Mouse (Mus musculus): ENCODE measurements around the gene Slc25a38.
"Not testable (repeated sequence)": the region's sequence is repeated elsewhere in the genome, so short reads cannot be mapped to it uniquely, and the experiment has no call there.

Slc25a38 gene

GRCm38 (mm10) chr9:120099304-120099703 lies 10.9 kb upstream of the Slc25a38 start:
- DNase-seq (ENCODE audit: low spot score in 2 of 2) = no peak

DNA sequence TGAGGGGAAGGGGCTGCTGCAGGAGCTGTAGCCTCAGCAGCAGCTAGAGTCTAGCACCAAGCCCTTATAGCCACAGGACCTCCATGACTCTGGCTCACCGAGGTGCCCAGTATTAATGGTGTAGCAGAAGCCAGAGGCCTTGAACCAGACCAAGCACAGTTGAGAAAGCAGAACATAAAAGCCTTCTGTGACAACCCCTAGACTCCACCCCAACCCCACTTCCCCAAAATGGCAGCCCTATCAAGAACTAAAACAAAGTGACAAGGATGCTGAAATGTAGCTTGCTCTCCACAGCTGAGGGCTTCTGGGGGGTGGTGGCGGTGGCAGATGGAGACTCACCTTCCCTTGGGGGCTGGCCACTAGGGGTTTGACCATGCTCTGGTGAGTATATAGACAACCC lies 9.0 kb upstream of the Slc25a38 start:
- DNase-seq (ENCODE audit: low spot score in 2 of 2) = no peak

DNA sequence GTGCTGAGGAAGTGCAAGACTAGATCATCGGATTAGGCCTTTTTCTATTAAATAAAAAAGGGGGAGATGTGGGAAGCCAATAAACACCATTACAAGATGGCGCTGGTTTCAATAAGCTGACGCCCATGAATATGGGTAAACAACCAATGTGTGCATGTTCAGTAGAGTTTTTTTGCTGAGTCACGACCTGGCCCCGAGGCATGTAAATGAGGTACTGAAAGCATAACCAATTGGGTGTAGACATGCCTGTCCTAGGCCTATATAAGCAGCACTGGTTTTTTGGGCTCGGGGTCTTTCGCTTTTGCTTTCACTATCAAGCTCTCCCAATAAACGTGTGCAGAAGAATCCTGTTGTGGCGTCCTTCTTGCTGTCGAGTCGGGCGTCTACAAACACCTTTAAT lies 1.2 kb upstream of the Slc25a38 start:
- not testable (repeated sequence) for DNase-seq (ENCODE audit: low spot score in 2 of 2)

DNA sequence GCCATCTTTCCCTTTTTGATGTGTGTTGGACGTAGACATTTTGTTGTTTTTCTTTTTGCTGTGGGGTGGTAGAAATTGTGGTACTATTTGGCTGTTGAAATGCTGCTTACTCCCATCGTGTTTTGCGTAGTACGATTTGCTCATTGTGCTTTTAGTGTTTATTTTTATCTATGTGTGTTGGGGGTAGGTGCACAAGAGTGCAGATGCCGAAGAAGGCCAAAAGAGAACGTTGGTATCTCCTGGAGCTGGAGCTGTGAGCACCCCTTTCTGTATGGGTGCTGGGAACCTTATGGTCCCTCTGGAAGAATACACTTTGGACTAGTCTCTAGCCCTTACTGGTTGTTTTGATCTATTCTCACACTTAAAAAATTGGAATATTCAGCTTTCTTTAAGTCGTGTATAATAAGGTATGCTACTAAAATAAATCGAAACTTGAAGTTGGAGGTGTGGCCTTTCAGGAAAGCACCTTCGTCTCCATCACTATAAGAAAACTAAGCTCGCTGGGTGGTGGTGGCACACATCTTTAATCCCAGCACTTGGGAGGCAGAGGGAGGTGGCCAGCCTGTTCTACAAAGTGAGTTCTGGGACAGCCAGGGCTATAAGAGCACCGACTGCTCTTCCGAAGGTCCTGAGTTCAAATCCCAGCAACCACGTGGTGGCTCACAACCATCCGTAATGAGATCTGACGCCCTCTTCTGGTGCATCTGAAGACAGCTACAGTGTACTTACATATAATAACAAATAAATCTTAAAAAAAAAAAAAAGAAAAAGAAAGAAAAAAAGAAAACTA lies 1.2 kb downstream of the Slc25a38 start:
- DNase-seq (ENCODE audit: low spot score in 2 of 2) = no peak

GRCm38 (mm10) chr9:120112472-120112871 lies 2.3 kb downstream of the Slc25a38 start:
- no peak for DNase-seq (ENCODE audit: low spot score in 2 of 2)

- DNase-seq (ENCODE audit: low spot score in 2 of 2) = no peak
These were observed 3.3 kb downstream of the Slc25a38 start for GRCm38 (mm10) chr9:120113456-120113855.

DNA sequence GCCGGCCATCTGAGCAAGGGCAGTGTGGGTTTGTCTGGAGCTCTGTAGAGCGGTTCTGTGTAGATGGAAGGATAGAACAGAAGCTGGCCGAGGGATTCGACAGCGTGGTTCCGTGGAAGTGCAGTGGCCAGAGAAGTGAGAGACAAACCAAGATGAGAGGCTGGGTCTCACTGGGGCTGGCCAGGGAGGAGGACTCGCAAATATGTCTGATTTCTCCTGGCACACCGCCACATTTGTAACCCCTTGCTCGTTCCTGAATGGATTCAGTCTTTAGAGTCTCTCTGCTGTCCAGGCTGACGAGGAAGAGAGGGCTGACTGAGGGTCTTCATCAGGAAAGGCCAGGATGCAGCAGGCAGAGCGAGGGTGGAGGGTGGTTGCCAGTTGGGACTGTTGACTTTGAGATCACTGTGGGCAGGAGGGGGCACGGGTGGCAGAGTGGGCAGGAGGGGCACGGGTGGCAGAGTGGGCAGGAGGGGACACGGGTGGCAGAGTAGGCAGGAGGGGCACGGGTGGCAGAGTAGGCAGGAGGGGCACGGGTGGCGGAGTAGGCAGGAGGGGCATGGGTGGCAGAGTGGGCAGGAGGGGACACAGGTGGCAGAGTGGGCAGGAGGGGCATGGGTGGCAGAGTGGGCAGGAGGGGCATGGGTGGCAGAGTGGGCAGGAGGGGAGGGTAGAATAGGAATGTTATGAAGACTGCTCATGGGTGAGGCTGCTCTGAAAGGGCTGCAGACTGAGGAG lies 4.0 kb downstream of the Slc25a38 start:
- DNase-seq (ENCODE audit: low spot score in 2 of 2) = no peak

GRCm38 (mm10) chr9:120114789-120115151 lies 4.6 kb downstream of the Slc25a38 start:
- DNase-seq (ENCODE audit: low spot score in 2 of 2) = no peak

GRCm38 (mm10) chr9:120115580-120115979 lies 5.4 kb downstream of the Slc25a38 start:
- no peak for DNase-seq (ENCODE audit: low spot score in 2 of 2)

GRCm38 (mm10) chr9:120116184-120116624 lies 6.0 kb downstream of the Slc25a38 start:
- no peak for DNase-seq (ENCODE audit: low spot score in 2 of 2)

- no peak for DNase-seq (ENCODE audit: low spot score in 2 of 2)
These were observed 8.0 kb downstream of the Slc25a38 start for GRCm38 (mm10) chr9:120118212-120118611.

- no peak for DNase-seq (ENCODE audit: low spot score in 2 of 2)
These were observed 10.3 kb downstream of the Slc25a38 start for GRCm38 (mm10) chr9:120120503-120120902.

DNA sequence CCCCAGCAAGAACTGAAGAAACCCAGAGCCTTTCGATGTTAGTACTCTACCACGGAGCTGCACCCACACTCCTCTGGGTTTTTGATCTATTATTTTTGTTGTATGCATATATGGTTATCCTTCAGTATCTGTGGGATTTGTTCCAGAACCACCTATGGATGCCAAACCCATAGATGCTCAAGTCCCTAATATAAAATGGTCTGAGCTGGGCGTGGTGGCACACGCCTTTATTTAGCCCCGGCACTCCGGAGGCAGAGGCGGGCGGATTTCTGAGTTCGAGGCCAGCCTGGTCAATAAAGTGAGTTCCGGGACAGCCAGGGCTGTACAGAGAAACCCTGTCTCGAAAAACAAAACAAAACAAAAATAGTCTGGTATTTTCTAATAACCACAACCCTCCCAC lies 16.7 kb downstream of the Slc25a38 start:
- no peak for DNase-seq (ENCODE audit: low spot score in 2 of 2)

GRCm38 (mm10) chr9:120127538-120128251 lies 17.5 kb downstream of the Slc25a38 start, which contains the start of gene Rpsa:
Gene Rpsa, plus strand, starts transcription at chr9:120127689.
- peak; percentile 95 to 97 for DNase-seq (ENCODE audit: low spot score in 2 of 2)

GRCm38 (mm10) chr9:120129276-120129675 lies 19.1 kb downstream of the Slc25a38 start:
- DNase-seq (ENCODE audit: low spot score in 2 of 2) = no peak

GRCm38 (mm10) chr9:120131784-120132288 lies 21.7 kb downstream of the Slc25a38 start:
- no peak for DNase-seq (ENCODE audit: low spot score in 2 of 2)

DNA sequence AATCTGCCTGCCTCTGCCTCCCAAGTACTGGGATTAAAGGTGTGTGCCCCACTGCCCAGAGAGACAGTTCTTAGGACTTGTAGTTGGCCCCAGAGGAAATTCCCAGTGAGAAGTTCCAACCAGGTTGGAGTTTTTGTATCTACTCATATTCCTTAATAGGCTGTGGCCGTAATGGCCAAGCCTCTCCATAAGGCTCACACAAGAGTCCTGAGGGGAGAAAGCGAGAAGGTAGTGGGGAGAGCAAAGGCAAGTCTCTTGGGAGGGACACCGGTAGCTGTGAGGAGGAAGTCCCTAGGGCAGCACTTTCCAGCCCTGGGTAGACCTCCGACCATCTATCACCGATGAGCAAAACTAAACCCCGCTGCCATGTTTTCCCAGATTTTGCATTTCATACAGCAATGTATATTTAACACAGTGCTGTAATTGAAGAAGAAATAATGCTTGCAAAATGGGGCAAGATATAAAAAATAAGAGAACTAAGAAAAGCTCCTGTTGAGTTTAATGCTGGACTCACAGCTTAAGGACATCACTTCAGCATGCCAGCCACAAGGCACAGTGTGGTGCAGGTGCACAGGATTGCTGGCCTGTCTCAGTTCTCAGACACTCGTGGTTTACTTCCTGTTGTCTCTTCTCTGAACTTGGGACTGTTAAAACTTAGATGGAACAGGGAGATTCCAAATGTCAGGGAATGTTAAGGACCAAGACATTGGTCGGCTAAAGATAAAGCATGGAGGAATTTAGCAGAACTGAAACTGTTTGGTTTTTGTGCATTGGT lies 23.0 kb downstream of the Slc25a38 start:
- no peak for DNase-seq (ENCODE audit: low spot score in 2 of 2)

DNA sequence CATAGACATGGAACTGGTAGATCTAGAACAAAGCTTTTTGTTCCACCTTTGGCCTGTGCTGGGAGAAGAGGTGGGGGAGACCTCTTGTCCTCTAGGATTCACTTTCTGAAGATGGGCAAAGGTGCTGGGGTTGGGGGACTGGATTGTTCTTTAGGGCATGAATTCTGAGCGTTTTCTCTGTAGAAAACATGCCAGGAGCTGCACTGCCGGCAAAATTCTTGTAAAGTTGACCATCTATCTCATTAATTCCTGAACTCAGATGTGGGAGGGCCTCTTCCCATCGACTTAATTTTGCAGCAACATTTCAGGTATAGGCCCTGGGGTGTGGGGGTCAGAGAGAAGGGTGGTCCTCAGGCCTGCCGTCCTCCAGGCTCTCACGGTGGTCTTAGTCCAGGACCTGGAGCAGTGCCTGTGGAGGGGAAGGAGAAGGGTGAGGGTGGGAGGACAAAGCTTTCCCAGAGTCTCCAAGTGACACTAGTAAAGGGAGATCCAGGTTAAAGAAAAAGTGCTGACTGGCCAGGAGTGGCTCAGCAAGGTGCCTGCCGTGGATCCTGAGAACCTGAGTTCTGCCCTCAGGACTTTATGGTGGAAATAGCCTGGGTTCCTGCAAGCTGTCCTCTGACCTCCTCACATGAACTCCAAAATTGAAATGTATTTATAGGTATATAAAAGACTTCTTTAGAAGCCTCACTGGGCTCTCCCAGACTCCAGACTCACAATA lies 23.7 kb downstream of the Slc25a38 start:
- DNase-seq (ENCODE audit: low spot score in 2 of 2) = no peak

- no peak for DNase-seq (ENCODE audit: low spot score in 2 of 2)
These were observed 24.5 kb downstream of the Slc25a38 start for GRCm38 (mm10) chr9:120134529-120135160.

GRCm38 (mm10) chr9:120135454-120135853 lies 25.3 kb downstream of the Slc25a38 start:
- DNase-seq (ENCODE audit: low spot score in 2 of 2) = no peak

Measured in frontal cortex, postnatal 36 days (tissue).